Mouse (Mus musculus) right cerebral cortex, adult 2 months (tissue): ENCODE data around the gene Mark2.

Experiments
- DNase-seq, 2 experiments: peaks; one replicate each; pipeline ENCODE4 v3.0.0; 2021 to 2022; ENCODE audit warnings: low spot score in 2 of 2

Mark2 gene

GRCm38 (mm10) chr19:7334049-7334448 is 7.6 kb downstream of the Mark2 start:
- no peak for DNase-seq

- no peak for DNase-seq
These were observed 20.3 kb downstream of the Mark2 start for GRCm38 (mm10) chr19:7321391-7321790.

- DNase-seq = no peak
These were observed 21.5 kb downstream of the Mark2 start for GRCm38 (mm10) chr19:7320181-7320580.

GRCm38 (mm10) chr19:7317716-7318115 is 23.9 kb downstream of the Mark2 start:
- no peak for DNase-seq

- no peak for DNase-seq
These were observed 24.8 kb downstream of the Mark2 start for GRCm38 (mm10) chr19:7316822-7317221.

- DNase-seq = no peak
These were observed 26.1 kb downstream of the Mark2 start for GRCm38 (mm10) chr19:7315587-7315984.

- DNase-seq = peak; percentile 57 to 64
These were observed 26.6 kb downstream of the Mark2 start for GRCm38 (mm10) chr19:7314976-7315586.

- DNase-seq = no peak
These were observed 28.0 kb downstream of the Mark2 start for GRCm38 (mm10) chr19:7313660-7314059.

GRCm38 (mm10) chr19:7311306-7311705 is 30.4 kb downstream of the Mark2 start:
- DNase-seq = peak in 1 of 2 experiments; percentile 32

- DNase-seq = peak in 1 of 2 experiments; percentile 45
These were observed 31.0 kb downstream of the Mark2 start for GRCm38 (mm10) chr19:7310704-7311103.

GRCm38 (mm10) chr19:7309738-7310330 is 31.8 kb downstream of the Mark2 start:
- DNase-seq = no peak

GRCm38 (mm10) chr19:7307995-7308770 is 33.5 kb downstream of the Mark2 start:
- DNase-seq = peak in 1 of 2 experiments; percentile 37

GRCm38 (mm10) chr19:7306968-7307367 is 34.7 kb downstream of the Mark2 start:
- DNase-seq = no peak

- DNase-seq = no peak
These were observed 36.0 kb downstream of the Mark2 start for GRCm38 (mm10) chr19:7305380-7306310.

GRCm38 (mm10) chr19:7304801-7305200 is 36.9 kb downstream of the Mark2 start:
- DNase-seq = no peak

- no peak for DNase-seq
These were observed 37.9 kb downstream of the Mark2 start for GRCm38 (mm10) chr19:7303796-7304195.

- no peak for DNase-seq
These were observed 39.2 kb downstream of the Mark2 start for GRCm38 (mm10) chr19:7302493-7302797.

GRCm38 (mm10) chr19:7301647-7302492 is 39.8 kb downstream of the Mark2 start:
- DNase-seq = peak; percentile 73

GRCm38 (mm10) chr19:7300078-7300477 is 41.6 kb downstream of the Mark2 start:
- DNase-seq = no peak

- peak; percentile 74 to 76 for DNase-seq
These were observed 42.6 kb downstream of the Mark2 start for GRCm38 (mm10) chr19:7299052-7299451.

GRCm38 (mm10) chr19:7295959-7296358 is 45.7 kb downstream of the Mark2 start:
- DNase-seq = no peak
